Mouse (Mus musculus): Measurements from ENCODE around the gene Col4a4.

- TF ChIP-seq CTCF (IDR thresholded peaks at IDR 0.05; ENCODE audit: low read depth) (no peak), EP300 (IDR thresholded peaks at IDR 0.05; ENCODE audit: low read depth) (no peak)
These were observed 49.7 kb upstream of the Col4a4 start for GRCm38 (mm10) chr1:82636321-82636720.

Measured in liver, postnatal 0 days (tissue).